8 mouse cellular contexts compared by ENCODE assay signal in genomic region chr3:100359036-100359435, GRCm38 (mm10).
DNase-seq lines count a peak whose midpoint lies in the region; ATAC-seq and TF ChIP-seq lines count a peak whose summit lies in the region.

No protein-coding gene starts in this region.

- peak overlapping the region; percentile 42; the same call in 1 of the 2 replicates for H3K9ac ChIP-seq in forebrain, postnatal 0 days
- peak overlapping the region; percentile 42; the same call in 1 of the 2 replicates for H3K9ac ChIP-seq in hindbrain, embryonic 16.5 days (ENCODE audit: low read depth, low read length)

- ATAC-seq in G1E (ENCODE audit: extremely low read depth, insufficient number of reproducible peaks, low FRiP score, poor library complexity, severe bottlenecking), result peak; percentile 63; the same call in 1 of the 2 replicates
- peak; percentile 98 for ATAC-seq in forebrain, postnatal 0 days
- ATAC-seq in hindbrain, embryonic 16.5 days, result peak; percentile 94

- no peak overlapping the region for H3K27ac ChIP-seq in forebrain, postnatal 0 days (ENCODE audit: low read depth, low read length)
- no peak overlapping the region for H3K27ac ChIP-seq in hindbrain, embryonic 16.5 days (ENCODE audit: low read depth, low read length)

- 0 out of 2 replicates have a peak, but pooled peaks cover 5% of the 10 kb centered on the region for H3K4me1 ChIP-seq in G1E (ENCODE audit: insufficient read depth, low read depth, low read length)
- no peaks in the 10 kb centered on the region for H3K4me1 ChIP-seq in forebrain, postnatal 0 days (ENCODE audit: insufficient read depth)
- no peaks in the 10 kb centered on the region for H3K4me1 ChIP-seq in hindbrain, embryonic 16.5 days (ENCODE audit: control insufficient read depth, insufficient read depth, low read depth, low read length)

- no peak overlapping the region for H3K4me3 ChIP-seq in G1E (ENCODE audit: low read depth, low read length)
- peak overlapping the region; percentile 16; the same call in 1 of the 2 replicates for H3K4me3 ChIP-seq in forebrain, postnatal 0 days (ENCODE audit: low read depth, low read length)
- peak overlapping the region; percentile 13; the same call in 1 of the 2 replicates for H3K4me3 ChIP-seq in hindbrain, embryonic 16.5 days (ENCODE audit: low read length)

- H3K9me3 ChIP-seq in G1E (replicated peaks), result no peaks in the 10 kb centered on the region
- H3K9me3 ChIP-seq in forebrain, postnatal 0 days (ENCODE audit: low read length), result no peaks in the 10 kb centered on the region
- H3K9me3 ChIP-seq in hindbrain, embryonic 16.5 days (ENCODE audit: control insufficient read depth, low read length), result no peaks in the 10 kb centered on the region

- H3K36me3 ChIP-seq in G1E (replicated peaks), result no peaks in the 10 kb centered on the region
- H3K36me3 ChIP-seq in forebrain, postnatal 0 days (ENCODE audit: insufficient read depth), result no peaks in the 10 kb centered on the region
- no peaks in the 10 kb centered on the region for H3K36me3 ChIP-seq in hindbrain, embryonic 16.5 days (ENCODE audit: control insufficient read depth, insufficient read depth, low read length)

- DNase-seq in G1E (ENCODE audit: low spot score), result peak; percentile 4
- peak; percentile 21 for DNase-seq in c-Kit-positive CD71-positive TER-119-positive erythroid progenitor cells, embryonic 14.5 days (ENCODE audit: low spot score)
- DNase-seq in forebrain, postnatal 0 days, result peak; percentile 73
- DNase-seq in layer of hippocampus, postnatal 36 days, result peak; percentile 10 to 19
- DNase-seq in lung, postnatal 10 days, result peak; percentile 58
- peak; percentile 4 for DNase-seq in retina, adult 2 months (ENCODE audit: low read depth, low spot score)
- peak; percentile 50 to 58 for DNase-seq in thymus, postnatal 36 days

- WGBS in forebrain, postnatal 0 days, result 27% methylated on average over 8 of the region's 8 CpGs
- 26% methylated on average over 8 of the region's 8 CpGs for WGBS in hindbrain, embryonic 16.5 days

- no peaks in the 10 kb centered on the region; the same call in 1 of the 2 replicates for H3K27me3 ChIP-seq in G1E (ENCODE audit: insufficient read depth, low read length)
- no peaks in the 10 kb centered on the region for H3K27me3 ChIP-seq in forebrain, postnatal 0 days (ENCODE audit: insufficient read depth, low read length)
- H3K27me3 ChIP-seq in hindbrain, embryonic 16.5 days (replicated peaks; ENCODE audit: control insufficient read depth, insufficient read depth, low read length), result no peaks in the 10 kb centered on the region

- H3K4me2 ChIP-seq in forebrain, postnatal 0 days (ENCODE audit: low read depth), result peak overlapping the region; percentile 40
- peak overlapping the region; percentile 52 for H3K4me2 ChIP-seq in hindbrain, embryonic 16.5 days (ENCODE audit: low read length)

- no peak for TF ChIP-seq CTCF in G1E (IDR thresholded peaks at IDR 0.05; ENCODE audit: low read depth, low read length)
- TF ChIP-seq CTCF in forebrain, postnatal 0 days (IDR thresholded peaks at IDR 0.05; ENCODE audit: low read depth), result peak; percentile 71

Comparison
In these comparisons a context has a peak if more than half of its experiments do, and no peak if none do; other contexts are left out.
1. DNase-seq: peak in every context shown above with its lines; median percentile 73 in forebrain, postnatal 0 days; 58 in lung, postnatal 10 days; 54 in thymus, postnatal 36 days; 21 in c-Kit-positive CD71-positive TER-119-positive erythroid progenitor cells, embryonic 14.5 days; 14 in layer of hippocampus, postnatal 36 days; 4 in G1E; 4 in retina, adult 2 months.